Mouse (Mus musculus) spleen, postnatal 10 days (tissue): ENCODE data around the gene Gm20388.

Experiments
- DNase-seq, 2 experiments: peaks; one replicate each; pipeline ENCODE4 v3.0.0; 2021 to 2022; ENCODE audit warnings: low spot score in 2 of 2

The Gm20388 gene

GRCm38 (mm10) chr8:122701441-122702185 lies 2791.0 kb downstream of the Gm20388 start:
- peak in 1 of 2 experiments; percentile 59 for DNase-seq

DNA sequence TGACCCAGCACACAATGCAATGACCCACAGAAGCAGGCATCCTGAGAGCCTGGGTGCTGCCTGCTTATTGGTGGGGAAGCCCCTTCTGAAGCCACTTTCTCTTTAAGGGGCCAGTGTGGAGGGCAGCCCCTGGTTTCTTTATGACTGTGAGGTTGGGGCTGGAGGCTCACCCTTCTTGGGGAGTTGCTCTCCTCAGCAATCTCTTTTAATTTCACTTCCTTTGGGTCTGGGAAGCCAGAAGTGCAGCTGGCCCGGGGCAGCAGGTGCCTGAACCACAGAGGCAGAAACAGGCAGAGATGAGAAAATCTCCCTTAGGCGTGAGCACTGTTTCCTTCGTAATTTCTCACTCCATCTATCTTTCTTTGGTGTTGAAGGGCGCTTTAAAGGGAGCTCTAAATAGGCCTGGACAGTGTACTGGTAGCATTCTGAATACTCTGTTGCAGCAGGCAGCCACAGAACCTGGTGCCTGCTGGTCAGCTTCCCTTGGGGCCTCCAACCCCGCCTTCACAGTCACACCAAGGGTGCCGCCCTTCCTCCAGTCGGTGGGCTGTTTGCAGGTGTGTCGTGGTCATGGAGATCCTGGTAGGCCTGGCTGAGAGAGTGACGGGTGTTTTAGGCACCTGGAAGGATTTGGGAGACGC lies 2791.8 kb downstream of the Gm20388 start:
- peak in 1 of 2 experiments; percentile 61 for DNase-seq

GRCm38 (mm10) chr8:122702957-122703356 lies 2792.3 kb downstream of the Gm20388 start:
- no peak for DNase-seq

DNA sequence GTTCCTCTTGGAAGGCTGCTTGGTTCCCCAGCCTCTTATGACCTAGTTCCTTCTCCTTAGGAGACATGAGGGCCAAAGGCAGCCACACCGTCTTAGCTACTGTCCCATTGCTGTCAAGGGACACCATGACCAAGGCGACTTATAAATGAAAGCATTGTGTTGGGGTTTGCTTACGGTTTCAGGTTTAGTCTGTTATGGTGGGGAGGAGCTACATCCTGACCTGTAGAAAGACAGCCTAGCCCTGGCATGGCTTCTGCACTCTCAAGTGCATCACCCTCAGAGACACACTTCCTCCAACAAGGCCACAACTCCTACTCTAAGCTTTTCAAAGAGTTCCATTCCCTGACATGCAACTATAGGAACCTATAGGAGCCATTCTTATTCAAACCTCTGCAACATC lies 2794.0 kb downstream of the Gm20388 start:
- DNase-seq = no peak

DNA sequence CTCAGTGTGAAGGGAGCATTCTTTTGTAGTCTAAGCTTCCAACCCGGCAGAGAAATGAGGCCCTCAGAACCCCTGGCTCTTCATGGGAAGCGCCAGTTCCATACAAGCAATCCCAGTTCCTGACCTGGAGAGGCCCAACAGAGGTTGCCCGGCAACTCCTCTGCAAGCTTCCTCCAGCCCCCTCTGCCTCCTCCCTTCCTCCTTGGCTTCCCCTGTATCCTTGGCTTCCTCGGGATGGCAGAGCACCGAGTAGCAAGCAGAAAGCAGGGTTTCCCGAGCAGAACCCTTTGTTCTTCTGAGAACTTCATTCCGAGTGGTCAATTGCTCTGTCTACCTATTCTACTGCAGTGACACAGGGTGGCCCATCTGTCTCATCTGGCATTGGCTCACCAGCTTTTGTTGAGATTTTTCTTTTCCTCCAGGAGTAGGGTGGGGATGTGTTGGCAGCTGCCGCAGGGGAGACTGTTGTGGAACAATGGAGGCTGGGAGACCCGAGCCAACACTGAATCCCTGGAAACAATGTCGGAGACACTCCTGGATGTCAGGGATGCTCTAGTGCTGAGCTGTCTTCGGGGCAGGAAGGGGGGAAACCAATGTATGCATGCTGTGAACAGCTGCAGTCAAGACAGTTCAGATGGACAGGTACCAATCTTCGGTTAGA lies 2795.4 kb downstream of the Gm20388 start:
- no peak for DNase-seq

DNA sequence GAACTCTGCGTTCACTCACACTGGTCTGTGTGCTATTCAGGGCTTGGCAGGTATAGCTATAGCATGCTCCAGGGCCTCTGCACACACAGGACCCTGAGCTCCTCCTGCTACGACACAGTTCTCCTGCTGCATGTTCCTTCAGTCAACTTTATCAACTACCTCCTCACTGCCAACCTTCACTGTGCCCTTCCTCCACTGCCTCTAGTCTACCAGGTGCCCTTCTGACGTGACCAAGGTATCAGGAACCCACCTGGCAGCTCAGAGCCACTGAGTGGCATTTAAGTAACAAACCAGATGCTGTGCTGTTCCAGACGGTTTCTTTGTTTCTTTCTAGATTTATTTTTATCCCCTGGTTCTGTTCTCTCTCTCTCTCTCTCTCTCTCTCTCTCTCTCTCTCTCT lies 2796.5 kb downstream of the Gm20388 start:
- DNase-seq = no peak

GRCm38 (mm10) chr8:122709340-122710111 lies 2798.9 kb downstream of the Gm20388 start:
- peak in 1 of 2 experiments; percentile 57 for DNase-seq

DNA sequence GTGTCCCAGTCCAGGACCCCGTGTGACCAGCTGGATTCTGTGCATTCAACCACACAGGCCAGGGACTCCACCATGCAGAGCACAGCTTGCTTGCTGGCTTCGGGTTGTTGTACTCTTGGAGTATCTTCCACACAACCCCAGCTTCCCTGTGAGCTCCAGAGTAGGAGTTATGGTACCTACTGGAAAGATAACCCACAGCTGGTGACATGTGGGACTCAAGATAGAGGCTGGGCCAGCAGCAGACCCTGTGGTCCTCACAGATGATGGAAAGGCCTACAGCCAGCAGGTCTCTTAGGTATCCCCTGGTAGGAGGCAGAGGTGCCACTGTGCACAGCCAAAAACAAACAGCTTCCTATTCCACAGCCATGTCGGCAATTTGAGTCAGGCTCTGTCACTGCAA lies 2800.8 kb downstream of the Gm20388 start:
- no peak for DNase-seq

- peak; percentile 52 for DNase-seq
Measured at GRCm38 (mm10) chr8:122711891-122712365, 2801.3 kb downstream of the Gm20388 start.

- no peak for DNase-seq
Measured at GRCm38 (mm10) chr8:122712411-122713156, 2801.9 kb downstream of the Gm20388 start.

DNA sequence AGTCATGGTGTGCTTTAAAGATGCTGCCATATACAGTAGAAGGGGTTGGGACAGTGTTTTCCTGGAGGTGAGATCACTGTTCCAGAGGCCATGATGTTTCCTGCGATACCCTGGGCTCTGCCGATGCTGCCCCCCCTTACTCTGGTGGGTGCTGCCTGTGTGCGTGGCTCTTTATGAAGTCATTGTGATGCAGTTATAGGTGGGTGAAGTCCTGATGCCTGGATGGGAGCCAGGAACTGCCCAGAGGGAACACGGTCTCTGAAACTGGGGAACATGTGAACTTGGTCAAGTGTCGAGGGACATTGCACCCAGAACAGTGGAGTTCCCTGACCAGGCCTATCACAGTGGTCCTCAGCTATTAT lies 2802.5 kb downstream of the Gm20388 start:
- DNase-seq = no peak

GRCm38 (mm10) chr8:122716566-122716965 lies 2805.9 kb downstream of the Gm20388 start:
- no peak for DNase-seq

- DNase-seq = no peak
Measured at GRCm38 (mm10) chr8:122717869-122718509, 2807.3 kb downstream of the Gm20388 start.

DNA sequence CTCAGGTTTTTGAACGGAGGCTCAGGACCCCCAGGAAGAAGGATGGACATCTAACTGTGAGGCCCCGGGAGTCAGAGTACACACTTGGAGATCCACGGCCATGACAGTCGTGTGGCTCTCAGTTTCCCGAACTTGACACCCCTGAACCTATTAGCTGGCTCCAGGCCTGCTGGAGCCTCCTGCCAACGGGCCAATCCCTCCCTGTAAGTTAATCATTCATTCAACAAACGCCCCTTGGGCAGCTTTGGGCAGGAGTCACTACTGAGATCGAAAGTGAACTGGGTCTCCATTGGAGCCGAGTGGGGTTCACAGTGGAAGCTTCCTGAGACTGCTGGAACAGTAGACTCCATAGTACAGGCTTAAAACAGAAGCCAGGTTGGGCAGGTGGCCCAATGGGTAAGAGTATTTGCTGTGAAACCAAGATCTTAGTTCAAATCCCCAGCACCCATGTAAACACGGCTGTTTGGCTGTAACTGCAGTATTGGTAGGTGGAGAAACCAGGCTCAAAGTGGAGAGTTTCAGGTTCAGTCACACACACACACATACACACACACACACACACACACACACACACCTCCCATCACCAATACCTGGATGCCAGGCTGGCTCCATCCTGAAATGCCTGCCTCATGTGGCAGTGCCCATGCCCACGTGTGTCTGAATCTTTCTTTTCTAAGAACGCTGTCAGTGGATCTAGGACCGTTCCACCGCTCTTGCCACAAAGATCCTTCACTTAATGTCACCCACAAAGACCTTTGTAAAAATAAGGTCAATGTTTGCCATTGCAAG lies 2808.3 kb downstream of the Gm20388 start:
- DNase-seq = peak in 1 of 2 experiments; percentile 45

- peak; percentile 74 to 88 for DNase-seq
Measured at GRCm38 (mm10) chr8:122719500-122720065, 2808.9 kb downstream of the Gm20388 start.

- DNase-seq = peak; percentile 87 to 95
Measured at GRCm38 (mm10) chr8:122720070-122720729, 2809.6 kb downstream of the Gm20388 start.

DNA sequence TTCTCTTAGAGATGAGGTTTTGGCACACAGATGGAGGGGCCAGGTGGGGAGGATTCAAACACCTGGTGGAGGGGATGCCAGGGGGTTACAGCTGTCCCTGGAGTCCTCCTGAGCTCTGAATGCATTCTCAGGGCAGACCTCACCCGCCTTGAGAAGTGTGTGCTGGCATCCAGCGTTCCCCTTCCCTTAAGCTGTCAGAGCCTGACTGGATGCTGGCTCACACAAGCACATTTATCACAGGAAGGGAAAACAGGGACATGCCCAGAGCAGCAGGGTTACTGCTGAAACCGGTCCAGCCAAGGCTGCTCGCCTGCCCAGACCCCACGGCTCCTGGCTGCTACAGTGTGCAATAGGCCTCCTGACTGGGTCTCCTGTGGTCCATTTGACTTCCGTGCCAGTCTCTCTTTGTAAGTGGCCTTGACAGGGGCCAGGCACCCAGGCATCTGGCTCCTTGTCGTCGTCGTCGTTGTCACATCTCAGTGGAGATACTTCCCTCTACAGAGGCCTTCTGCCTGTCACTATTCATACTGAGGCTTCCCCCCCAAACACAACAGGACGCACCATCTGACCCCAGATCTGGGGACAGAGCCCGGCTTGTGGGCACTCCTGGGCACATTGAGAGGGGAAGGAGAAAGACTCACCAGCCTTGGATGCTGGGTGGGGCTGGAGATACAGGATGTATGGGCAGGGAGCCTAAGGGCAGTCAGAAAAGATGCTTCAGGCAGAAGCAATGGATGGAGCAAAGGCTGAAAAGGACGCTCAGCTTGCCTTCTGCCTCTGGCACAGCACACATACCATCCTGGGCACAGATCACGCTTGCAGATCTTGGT lies 2810.4 kb downstream of the Gm20388 start:
- peak; percentile 57 to 67 for DNase-seq

GRCm38 (mm10) chr8:122725187-122725586 lies 2814.5 kb downstream of the Gm20388 start:
- DNase-seq = no peak
